Mouse (Mus musculus): ENCODE measurements around the gene Nemp1.

Gene Nemp1

GRCm38 (mm10) chr10:127671276-127671675, 4.6 kb downstream of the Nemp1 start:
- in situ Hi-C loops (cut with MseI, MboI) = no loop called here

GRCm38 (mm10) chr10:127674046-127674655, 7.5 kb downstream of the Nemp1 start:
- in situ Hi-C loops (cut with MseI, MboI) = no loop called here

GRCm38 (mm10) chr10:127674794-127675522, 8.3 kb downstream of the Nemp1 start:
- in situ Hi-C loops (cut with MseI, MboI) = no loop called here

- in situ Hi-C loops (cut with MseI, MboI) = no loop called here
Observed at GRCm38 (mm10) chr10:127675859-127676398, 9.2 kb downstream of the Nemp1 start.

GRCm38 (mm10) chr10:127676691-127677548, 10.2 kb downstream of the Nemp1 start:
- in situ Hi-C loops (cut with MseI, MboI) = no loop called here

GRCm38 (mm10) chr10:127677591-127678336, 11.1 kb downstream of the Nemp1 start:
- in situ Hi-C loops (cut with MseI, MboI) = no loop called here

GRCm38 (mm10) chr10:127679208-127679607, 12.5 kb downstream of the Nemp1 start:
- in situ Hi-C loops (cut with MseI, MboI) = no loop called here

- in situ Hi-C loops (cut with MseI, MboI) = no loop called here
Observed at GRCm38 (mm10) chr10:127679881-127680280, 13.2 kb downstream of the Nemp1 start.

- in situ Hi-C loops (cut with MseI, MboI) = no loop called here
Observed at GRCm38 (mm10) chr10:127682886-127683285, 16.2 kb downstream of the Nemp1 start.

GRCm38 (mm10) chr10:127691053-127691452, 24.4 kb downstream of the Nemp1 start:
- in situ Hi-C loops (cut with MseI, MboI) = loop anchor here in 1 of 2 experiments (5.0 kb wide), 1 partner anchor 36 kb away; no protein-coding TSS in a partner anchor

- in situ Hi-C loops (cut with MseI, MboI) = loop anchor here (5.0 kb wide), 2 partner anchors 33 to 38 kb away; no protein-coding TSS in a partner anchor
Observed at GRCm38 (mm10) chr10:127694636-127695035, 27.9 kb downstream of the Nemp1 start.

- in situ Hi-C loops (cut with MseI, MboI) = loop anchor here in 1 of 2 experiments (5.0 kb wide), 1 partner anchor 37 kb away; no protein-coding TSS in a partner anchor
Observed at GRCm38 (mm10) chr10:127695775-127696174, 29.1 kb downstream of the Nemp1 start.

- in situ Hi-C loops (cut with MseI, MboI) = loop anchor here in 1 of 2 experiments (5.0 kb wide), 1 partner anchor 33 kb away; no protein-coding TSS in a partner anchor
Observed at GRCm38 (mm10) chr10:127698966-127699365, 32.3 kb downstream of the Nemp1 start.

- in situ Hi-C loops (cut with MseI, MboI) = no loop called here
Observed at GRCm38 (mm10) chr10:127703299-127703698, 36.6 kb downstream of the Nemp1 start.

GRCm38 (mm10) chr10:127704293-127704692, 37.6 kb downstream of the Nemp1 start:
- in situ Hi-C loops (cut with MseI, MboI) = no loop called here

- in situ Hi-C loops (cut with MseI, MboI) = no loop called here
Observed at GRCm38 (mm10) chr10:127704766-127705220, 38.1 kb downstream of the Nemp1 start, which contains the start of gene Myo1a. Gene Myo1a (plus strand): TSS chr10:127705170.

GRCm38 (mm10) chr10:127705783-127706182, 39.1 kb downstream of the Nemp1 start:
- in situ Hi-C loops (cut with MseI, MboI) = no loop called here

- in situ Hi-C loops (cut with MseI, MboI) = no loop called here
Observed at GRCm38 (mm10) chr10:127707721-127708120, 41.0 kb downstream of the Nemp1 start.

GRCm38 (mm10) chr10:127708850-127709370, 42.2 kb downstream of the Nemp1 start:
- in situ Hi-C loops (cut with MseI, MboI) = no loop called here

GRCm38 (mm10) chr10:127710331-127710730, 43.6 kb downstream of the Nemp1 start:
- in situ Hi-C loops (cut with MseI, MboI) = no loop called here

All from mouse trophoblast stem cell (cell line).